Mouse (Mus musculus) embryonic facial prominence, embryonic 15.5 days (tissue): ENCODE measurements at regions not wholly inside any gene's neighbourhood (a gene's known extent, or its start where the extent isn't known, plus 50 kb on each side); places are given as distances from the start of the nearest gene placed in this dataset.
A peak's percentile ranks its signal among the peaks of the same experiment; 100 is the strongest.

Experiments
- ATAC-seq: fragments of 200-750 bp; cut with Nextera tagmentation; 2 replicates; pipeline ENCODE4 v1.8.0; 2017; ENCODE audit warnings: low read depth, moderate TSS enrichment; ENCODE audit not compliant: insufficient number of reproducible peaks, low FRiP score, low TSS enrichment
- H3K27ac ChIP-seq: fragments of 300-500 bp; sonication (generic); replicated peaks from 2 replicates; pipeline ENCODE4 v1.5.1; 2015; ENCODE audit warnings: mild to moderate bottlenecking, inconsistent platforms
- H3K27me3 ChIP-seq: fragments of 300-500 bp; sonication (generic); 2 replicates; pipeline ENCODE4 v1.6.1; 2015; ENCODE audit warnings: inconsistent platforms
- H3K36me3 ChIP-seq: fragments of 300-500 bp; sonication (generic); 2 replicates; pipeline ENCODE4 v1.6.1; 2015; ENCODE audit warnings: mild to moderate bottlenecking, inconsistent platforms
- H3K4me1 ChIP-seq: fragments of 300-500 bp; sonication (generic); 2 replicates; pipeline ENCODE4 v1.6.1; 2015; ENCODE audit warnings: inconsistent platforms
- H3K4me2 ChIP-seq: fragments of 300-500 bp; sonication (generic); replicated peaks from 2 replicates; pipeline ENCODE4 v1.6.1; 2015; ENCODE audit warnings: mild to moderate bottlenecking, inconsistent platforms
- H3K4me3 ChIP-seq: fragments of 300-500 bp; sonication (generic); replicated peaks from 2 replicates; pipeline ENCODE4 v1.5.1; 2015; ENCODE audit warnings: mild to moderate bottlenecking, inconsistent platforms
- H3K9ac ChIP-seq: fragments of 300-500 bp; sonication (generic); 2 replicates; pipeline ENCODE4 v1.6.1; 2015; ENCODE audit warnings: inconsistent platforms
- H3K9me3 ChIP-seq: fragments of 300-500 bp; sonication (generic); replicated peaks from 2 replicates; pipeline ENCODE4 v1.6.1; 2016; ENCODE audit warnings: inconsistent platforms
- WGBS: fragments of 180-500 bp; shearing (Covaris S2); methylation state at CpG from one replicate; pipeline ENCODE4 v1.1.7; 2015; 5-methylcytosine and 5-hydroxymethylcytosine counted together

DNA sequence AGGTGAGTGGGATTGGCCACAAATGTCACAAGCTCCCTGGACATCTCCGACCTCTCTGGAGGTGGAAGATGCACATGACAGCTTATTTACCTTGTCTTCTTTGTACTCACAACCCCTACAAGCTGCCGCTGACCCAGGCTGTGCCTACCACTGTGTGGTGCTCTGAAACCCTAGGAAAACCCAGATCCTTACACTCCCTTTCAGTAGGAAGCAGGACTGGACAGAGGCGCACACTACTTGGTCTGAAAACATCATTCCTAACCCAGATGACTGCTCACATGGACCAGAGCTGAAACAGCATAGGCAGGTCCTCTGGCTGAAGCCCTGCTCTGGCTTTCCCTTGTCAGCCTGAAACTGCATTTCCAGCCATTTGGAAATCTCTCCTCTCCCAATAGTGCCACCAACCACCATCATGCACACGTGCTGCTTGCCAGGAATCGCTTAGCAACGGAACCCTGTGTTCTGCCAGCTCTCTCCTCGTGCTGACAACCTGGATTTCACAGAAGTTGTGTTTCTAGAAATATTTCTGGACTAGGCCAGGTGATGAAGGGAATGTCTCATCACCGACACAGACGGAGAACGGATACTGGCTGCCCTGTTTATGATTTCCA lies 196.1 kb downstream of the Irs2 start:
- 68% methylated on average over 10 of the region's 10 CpGs for WGBS
- Histone ChIP-seq H3K9ac (no peak overlapping the region), H3K4me3 (no peak overlapping the region), H3K27ac (no peak overlapping the region), H3K4me1 (no peaks in the 10 kb centered on the region), H3K4me2 (no peak overlapping the region), H3K27me3 (no peaks in the 10 kb centered on the region), H3K9me3 (no peaks in the 10 kb centered on the region), H3K36me3 (no peaks in the 10 kb centered on the region)
- no peak for ATAC-seq

DNA sequence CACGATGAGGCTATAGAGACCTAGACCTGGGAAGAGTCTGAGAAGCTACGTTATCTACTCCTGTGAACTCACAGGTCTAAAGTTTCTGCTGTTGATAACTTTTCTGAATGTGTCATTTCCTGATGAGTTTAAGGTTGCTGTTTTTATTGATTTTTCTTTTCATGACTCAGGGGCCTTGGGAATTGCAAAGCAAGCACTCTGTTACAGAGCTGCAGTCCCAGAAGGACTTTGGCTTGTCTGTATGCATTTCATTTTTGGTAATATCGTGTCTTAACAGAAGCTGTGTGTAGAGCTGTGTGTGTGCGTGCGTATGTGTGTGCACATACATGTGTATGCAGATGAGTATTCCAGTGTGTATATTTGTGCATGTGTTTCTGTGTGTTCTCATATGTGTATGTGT lies 201.2 kb downstream of the Irs2 start:
- no peak overlapping the region for H3K4me3 ChIP-seq
- WGBS, result 89% methylated on average over 5 of the region's 5 CpGs
- H3K27me3 ChIP-seq, result no peaks in the 10 kb centered on the region
- H3K4me1 ChIP-seq, result peaks cover 4% of the 10 kb centered on the region
- no peak overlapping the region for H3K4me2 ChIP-seq
- no peak overlapping the region for H3K27ac ChIP-seq
- no peaks in the 10 kb centered on the region for H3K36me3 ChIP-seq
- no peaks in the 10 kb centered on the region for H3K9me3 ChIP-seq
- ATAC-seq, result no peak
- H3K9ac ChIP-seq, result no peak overlapping the region

- Histone ChIP-seq H3K4me2 (peak overlapping the region; percentile 21; the same call in 1 of the 2 replicates), H3K4me3 (0 out of 2 replicates have a peak overlapping the region, but pooled peaks have one; percentile 11), H3K27ac (no peak overlapping the region), H3K9me3 (no peaks in the 10 kb centered on the region), H3K4me1 (peaks cover 4% of the 10 kb centered on the region), H3K36me3 (no peaks in the 10 kb centered on the region), H3K9ac (no peak overlapping the region), H3K27me3 (no peaks in the 10 kb centered on the region)
- ATAC-seq, result no peak
- WGBS, result 5% methylated on average over 25 of the region's 25 CpGs
These were observed 202.7 kb downstream of the Irs2 start for GRCm38 (mm10) chr8:10805405-10806151.

DNA sequence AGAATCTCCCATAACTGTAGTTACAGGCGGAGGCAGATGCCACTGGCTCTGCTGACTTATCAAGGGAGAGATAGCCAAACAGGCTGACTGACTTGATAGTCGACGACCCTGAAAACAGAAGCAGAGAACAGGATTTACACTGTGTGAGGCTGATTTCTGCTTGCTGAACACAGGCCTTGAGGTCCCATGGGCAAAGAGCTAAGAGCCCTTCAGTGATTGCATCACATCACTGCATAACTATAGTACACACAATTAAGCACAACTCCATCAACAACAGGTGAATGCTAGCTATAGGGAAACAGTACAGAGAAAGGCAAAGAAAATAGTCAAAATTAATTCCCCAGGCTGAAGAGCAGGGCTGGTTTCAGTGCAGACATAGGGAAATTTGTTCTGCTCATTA lies 203.3 kb downstream of the Irs2 start:
- no peak overlapping the region for H3K27ac ChIP-seq
- H3K9me3 ChIP-seq, result no peaks in the 10 kb centered on the region
- no peak for ATAC-seq
- H3K36me3 ChIP-seq, result no peaks in the 10 kb centered on the region
- H3K27me3 ChIP-seq, result no peaks in the 10 kb centered on the region
- no peak overlapping the region for H3K9ac ChIP-seq
- H3K4me3 ChIP-seq, result no peak overlapping the region
- WGBS, result 54% methylated on average over 3 of the region's 3 CpGs
- peaks cover 4% of the 10 kb centered on the region for H3K4me1 ChIP-seq
- no peak overlapping the region for H3K4me2 ChIP-seq

DNA sequence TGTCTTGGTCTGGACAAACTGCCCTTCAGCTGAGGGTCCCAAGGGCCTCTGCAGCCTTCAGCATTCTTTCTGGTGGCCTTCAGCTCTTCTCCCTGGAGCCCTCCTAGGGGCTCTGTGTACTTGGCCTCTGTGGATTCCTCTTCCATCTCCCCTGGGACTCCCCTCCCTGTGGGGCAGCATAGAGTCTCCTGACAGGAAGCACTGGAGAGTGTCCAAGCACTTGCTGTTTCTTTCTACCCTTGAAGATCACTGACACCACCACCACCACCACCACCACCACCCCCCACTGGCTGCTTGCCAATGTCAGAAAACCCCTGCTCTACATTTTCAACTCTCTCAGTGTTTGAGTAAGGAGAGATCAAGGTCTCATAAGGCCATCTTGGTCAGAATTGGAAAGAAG lies 206.3 kb downstream of the Irs2 start:
- Histone ChIP-seq H3K36me3 (no peaks in the 10 kb centered on the region), H3K9ac (no peak overlapping the region), H3K9me3 (no peaks in the 10 kb centered on the region), H3K27me3 (no peaks in the 10 kb centered on the region), H3K4me3 (no peak overlapping the region), H3K27ac (no peak overlapping the region), H3K4me1 (peaks cover 4% of the 10 kb centered on the region), H3K4me2 (no peak overlapping the region)
- ATAC-seq, result no peak

GRCm38 (mm10) chr8:10801580-10801979 lies 206.7 kb downstream of the Irs2 start:
- WGBS, result 76% methylated on average over 5 of the region's 5 CpGs
- ATAC-seq, result no peak

GRCm38 (mm10) chr8:10798444-10798843 lies 209.8 kb downstream of the Irs2 start:
- Histone ChIP-seq H3K27me3 (no peaks in the 10 kb centered on the region), H3K27ac (no peak overlapping the region), H3K9ac (no peak overlapping the region), H3K4me2 (no peak overlapping the region), H3K4me3 (no peak overlapping the region), H3K9me3 (no peaks in the 10 kb centered on the region), H3K4me1 (peaks cover 4% of the 10 kb centered on the region; the same call in 1 of the 2 replicates), H3K36me3 (no peaks in the 10 kb centered on the region)
- no peak for ATAC-seq
- 42% methylated on average over 1 of the region's 1 CpGs for WGBS

More at GRCm38 (mm10) chr8:10801580-10801979, 206.7 kb downstream of the Irs2 start:
- peaks cover 4% of the 10 kb centered on the region for H3K4me1 ChIP-seq
- no peak overlapping the region for H3K27ac ChIP-seq
- no peaks in the 10 kb centered on the region for H3K27me3 ChIP-seq
- H3K9ac ChIP-seq, result no peak overlapping the region
- H3K4me2 ChIP-seq, result no peak overlapping the region
- no peaks in the 10 kb centered on the region for H3K36me3 ChIP-seq
- no peak overlapping the region for H3K4me3 ChIP-seq
- H3K9me3 ChIP-seq, result no peaks in the 10 kb centered on the region

- peaks cover 4% of the 10 kb centered on the region; the same call in 1 of the 2 replicates for H3K4me1 ChIP-seq
- no peak overlapping the region for H3K27ac ChIP-seq
- 56% methylated on average over 10 of the region's 10 CpGs for WGBS
- H3K4me2 ChIP-seq, result no peak overlapping the region
- H3K27me3 ChIP-seq, result no peaks in the 10 kb centered on the region
- no peak for ATAC-seq
- H3K9me3 ChIP-seq, result no peaks in the 10 kb centered on the region
- H3K9ac ChIP-seq, result no peak overlapping the region
- H3K36me3 ChIP-seq, result no peaks in the 10 kb centered on the region
- no peak overlapping the region for H3K4me3 ChIP-seq
These were observed 213.7 kb downstream of the Irs2 start for GRCm38 (mm10) chr8:10794367-10795189.

DNA sequence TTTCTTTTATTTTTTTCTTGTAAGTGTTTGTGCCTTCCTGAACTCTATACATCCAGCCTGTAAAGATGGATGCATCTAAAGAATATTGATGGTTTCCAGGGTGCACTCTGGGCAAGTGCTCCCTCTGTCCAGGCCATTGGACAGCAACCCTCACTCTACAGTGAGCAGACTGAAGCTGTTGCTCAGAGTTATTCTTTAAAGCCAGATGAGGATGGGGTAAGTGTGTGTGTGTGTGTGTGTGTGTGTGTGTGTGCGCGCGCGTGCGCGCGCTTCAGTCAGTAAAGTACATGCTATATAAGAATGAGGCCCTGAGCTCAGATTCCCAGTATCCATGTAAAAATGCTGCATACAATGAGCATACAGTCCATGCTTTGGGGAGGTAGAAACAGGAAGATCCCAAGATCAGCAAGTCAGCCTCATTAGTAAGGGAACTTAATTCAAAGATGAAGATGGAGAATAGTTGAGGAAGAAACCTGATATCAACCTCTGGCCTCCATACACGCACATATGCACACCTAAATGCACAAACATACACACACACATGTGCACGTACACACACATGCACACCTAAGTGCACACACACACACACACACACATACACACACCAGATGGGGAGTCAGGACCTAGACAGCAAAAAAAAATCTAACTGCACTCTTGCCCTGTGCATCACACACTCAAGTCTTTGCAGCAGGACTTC lies 214.4 kb downstream of the Irs2 start:
- H3K9ac ChIP-seq, result no peak overlapping the region
- no peaks in the 10 kb centered on the region for H3K27me3 ChIP-seq
- H3K36me3 ChIP-seq, result no peaks in the 10 kb centered on the region
- no peak overlapping the region for H3K4me3 ChIP-seq
- WGBS, result 95% methylated on average over 9 of the region's 9 CpGs
- no peak for ATAC-seq
- H3K9me3 ChIP-seq, result no peaks in the 10 kb centered on the region
- H3K27ac ChIP-seq, result no peak overlapping the region
- peaks cover 4% of the 10 kb centered on the region; the same call in 1 of the 2 replicates for H3K4me1 ChIP-seq
- H3K4me2 ChIP-seq, result no peak overlapping the region

- Histone ChIP-seq H3K4me2 (no peak overlapping the region), H3K27me3 (no peaks in the 10 kb centered on the region), H3K9me3 (no peaks in the 10 kb centered on the region), H3K4me1 (no peaks in the 10 kb centered on the region), H3K36me3 (no peaks in the 10 kb centered on the region), H3K4me3 (no peak overlapping the region), H3K9ac (no peak overlapping the region), H3K27ac (no peak overlapping the region)
- 44% methylated on average over 8 of the region's 8 CpGs for WGBS
- no peak for ATAC-seq
These were observed 219.6 kb downstream of the Irs2 start for GRCm38 (mm10) chr8:10788496-10789200.
